Mouse (Mus musculus) forebrain, embryonic 10.5 days (tissue): ENCODE results near the gene Eppin. TPM values are rescaled to one million over a fixed set of nuclear protein-coding genes. Genes with fewer than 3 reads are reported as not detected.
A peak's percentile ranks its signal among the peaks of the same experiment; 100 is the strongest.

Source experiments
- DNase-seq: peaks from one replicate; pipeline ENCODE4 v3.0.0-alpha.2; 2017; ENCODE audit warnings: low spot score; ENCODE audit errors: extremely low spot score
- H3K27ac ChIP-seq: fragments of 300-500 bp; sonication (generic); 2 replicates; pipeline ENCODE4 v1.5.1; 2016; ENCODE audit warnings: mild to moderate bottlenecking
- H3K27me3 ChIP-seq: fragments of 300-500 bp; sonication (generic); 2 replicates; pipeline ENCODE4 v1.6.1; 2016; ENCODE audit warnings: mild to moderate bottlenecking; ENCODE audit not compliant: poor library complexity, severe bottlenecking
- H3K36me3 ChIP-seq: fragments of 300-500 bp; sonication (generic); replicated peaks from 2 replicates; pipeline ENCODE4 v1.6.1; 2016; ENCODE audit warnings: mild to moderate bottlenecking, moderate library complexity
- H3K4me1 ChIP-seq: fragments of 300-500 bp; sonication (generic); 2 replicates; pipeline ENCODE4 v1.6.1; 2016
- H3K4me3 ChIP-seq: fragments of 300-500 bp; sonication (generic); 2 replicates; pipeline ENCODE4 v1.5.1; 2016; ENCODE audit warnings: mild to moderate bottlenecking, moderate library complexity
- H3K9me3 ChIP-seq: fragments of 300-500 bp; sonication (generic); 2 replicates; pipeline ENCODE4 v1.6.1; 2016; ENCODE audit warnings: mild to moderate bottlenecking, moderate library complexity
- WGBS: fragments of 180-500 bp; shearing (Covaris S2); methylation state at CpG from one replicate; pipeline ENCODE4 v1.1.7; 2016; 5-methylcytosine and 5-hydroxymethylcytosine counted together
- polyA plus RNA-seq: library from polyadenylated mRNA; unstranded; fragments of >200 nt; fragmentation: Nextera tagmentation; extraction: Ambion mirVana; gene quantifications from 2 replicates; pipeline ENCODE4 v1.2.1, GENCODE M21; 2016

The Eppin gene
- polyA plus RNA-seq, 1 experiment from 2014 or later: not detected

GRCm38 (mm10) chr2:164550895-164551269, 42.5 kb downstream of the Eppin start:
- peak overlapping the region; percentile 11; the same call in 1 of the 2 replicates for H3K27ac ChIP-seq

GRCm38 (mm10) chr2:164549963-164550894, 43.2 kb downstream of the Eppin start:
- Histone ChIP-seq H3K36me3 (no peaks in the 10 kb centered on the region), H3K4me1 (peaks cover 16% of the 10 kb centered on the region), H3K4me3 (no peak overlapping the region; the same call in 1 of the 2 replicates), H3K27me3 (no peaks in the 10 kb centered on the region), H3K27ac (peak overlapping the region; percentile 11), H3K9me3 (no peaks in the 10 kb centered on the region)
- WGBS: 18% methylated on average over 10 of the region's 10 CpGs
- no peak for DNase-seq

More at GRCm38 (mm10) chr2:164550895-164551269, 42.5 kb downstream of the Eppin start:
- Histone ChIP-seq H3K4me3 (no peak overlapping the region), H3K27me3 (no peaks in the 10 kb centered on the region), H3K9me3 (no peaks in the 10 kb centered on the region), H3K36me3 (no peaks in the 10 kb centered on the region), H3K4me1 (peaks cover 16% of the 10 kb centered on the region)
- WGBS: 75% methylated on average over 2 of the region's 2 CpGs
- no peak for DNase-seq

GRCm38 (mm10) chr2:164549338-164549737, 44.1 kb downstream of the Eppin start:
- no peaks in the 10 kb centered on the region for H3K36me3 ChIP-seq
- H3K27ac ChIP-seq: no peak overlapping the region
- 58% methylated on average over 4 of the region's 4 CpGs for WGBS
- no peak for DNase-seq
- H3K4me3 ChIP-seq: no peak overlapping the region
- no peaks in the 10 kb centered on the region for H3K27me3 ChIP-seq
- peaks cover 20% of the 10 kb centered on the region for H3K4me1 ChIP-seq
- no peaks in the 10 kb centered on the region for H3K9me3 ChIP-seq

GRCm38 (mm10) chr2:164544454-164545097, 48.8 kb downstream of the Eppin start:
- Histone ChIP-seq H3K27me3 (no peaks in the 10 kb centered on the region), H3K36me3 (no peaks in the 10 kb centered on the region), H3K4me1 (peaks cover 15% of the 10 kb centered on the region), H3K4me3 (no peak overlapping the region), H3K9me3 (no peaks in the 10 kb centered on the region; the same call in 1 of the 2 replicates), H3K27ac (no peak overlapping the region)
- WGBS: 58% methylated on average over 5 of the region's 5 CpGs
- no peak for DNase-seq

- Histone ChIP-seq H3K36me3 (no peaks in the 10 kb centered on the region), H3K4me3 (no peak overlapping the region), H3K27ac (no peak overlapping the region), H3K9me3 (no peaks in the 10 kb centered on the region; the same call in 1 of the 2 replicates), H3K27me3 (no peaks in the 10 kb centered on the region), H3K4me1 (peaks cover 12% of the 10 kb centered on the region; the same call in 1 of the 2 replicates)
- DNase-seq: no peak
- 71% methylated on average over 2 of the region's 2 CpGs for WGBS
Observed at GRCm38 (mm10) chr2:164543745-164544144, 49.6 kb downstream of the Eppin start.

- Histone ChIP-seq H3K27me3 (no peaks in the 10 kb centered on the region), H3K4me1 (peaks cover 12% of the 10 kb centered on the region; the same call in 1 of the 2 replicates), H3K36me3 (no peaks in the 10 kb centered on the region), H3K27ac (no peak overlapping the region), H3K9me3 (no peaks in the 10 kb centered on the region; the same call in 1 of the 2 replicates), H3K4me3 (no peak overlapping the region)
- no peak for DNase-seq
- 91% methylated on average over 7 of the region's 7 CpGs for WGBS
Observed at GRCm38 (mm10) chr2:164542598-164542997, 50.8 kb downstream of the Eppin start.

GRCm38 (mm10) chr2:164542132-164542531, 51.3 kb downstream of the Eppin start:
- DNase-seq: no peak
- WGBS: 73% methylated on average over 5 of the region's 5 CpGs
- no peak overlapping the region for H3K27ac ChIP-seq

GRCm38 (mm10) chr2:164540652-164541427, 52.6 kb downstream of the Eppin start:
- Histone ChIP-seq H3K4me1 (peaks cover 12% of the 10 kb centered on the region; the same call in 1 of the 2 replicates), H3K27ac (no peak overlapping the region), H3K36me3 (no peaks in the 10 kb centered on the region), H3K27me3 (no peaks in the 10 kb centered on the region), H3K9me3 (no peaks in the 10 kb centered on the region; the same call in 1 of the 2 replicates), H3K4me3 (no peak overlapping the region)
- WGBS: 41% methylated on average over 8 of the region's 8 CpGs
- no peak for DNase-seq

More at GRCm38 (mm10) chr2:164542132-164542531, 51.3 kb downstream of the Eppin start:
- Histone ChIP-seq H3K36me3 (no peaks in the 10 kb centered on the region), H3K4me3 (no peak overlapping the region), H3K27me3 (no peaks in the 10 kb centered on the region), H3K4me1 (peaks cover 12% of the 10 kb centered on the region; the same call in 1 of the 2 replicates), H3K9me3 (no peaks in the 10 kb centered on the region; the same call in 1 of the 2 replicates)

Other genes with a start within 250 kb of the Eppin start
- 0.22 and 0.36 TPM in 2 replicates for gene Slpi, start 204.5 kb downstream of the Eppin start, polyA plus RNA-seq
- gene Rbpjl, start 190.5 kb downstream of the Eppin start, polyA plus RNA-seq: not detected in 2 replicates
- gene Matn4, start 188.4 kb downstream of the Eppin start, polyA plus RNA-seq: not detected in 2 replicates
- gene Sdc4, start 149.7 kb downstream of the Eppin start, polyA plus RNA-seq: 19.6 and 22.7 TPM in 2 replicates
- gene Sys1, start 136.6 kb downstream of the Eppin start, polyA plus RNA-seq: 57.9 and 59.5 TPM in 2 replicates
- gene Gm20458, start 132.6 kb downstream of the Eppin start, polyA plus RNA-seq: 2.0 and 3.0 TPM in 2 replicates
- gene Trp53tg5, start 119.9 kb downstream of the Eppin start, polyA plus RNA-seq: not detected in 2 replicates
- gene Dbndd2, start 107.5 kb downstream of the Eppin start, polyA plus RNA-seq: 3.1 and 4.8 TPM in 2 replicates
- 38.5 and 42.0 TPM in 2 replicates for gene Pigt, start 96.1 kb downstream of the Eppin start, polyA plus RNA-seq
- 57.8 and 71.3 TPM in 2 replicates for gene Wfdc2, start 31.2 kb downstream of the Eppin start, polyA plus RNA-seq
- gene Spint3, start 20.1 kb downstream of the Eppin start, polyA plus RNA-seq: not detected in 2 replicates
- not detected in 2 replicates for gene Wfdc6a, start 8.1 kb downstream of the Eppin start, polyA plus RNA-seq
- not detected in 2 replicates for gene Wfdc6b, start 19.9 kb upstream of the Eppin start, polyA plus RNA-seq
- not detected in 2 replicates for gene Wfdc8, start 20.0 kb upstream of the Eppin start, polyA plus RNA-seq
- not detected in 2 replicates for gene Wfdc16, start 45.2 kb upstream of the Eppin start, polyA plus RNA-seq
- not detected in 2 replicates for gene Wfdc10, start 62.5 kb upstream of the Eppin start, polyA plus RNA-seq
- not detected in 2 replicates for gene Wfdc9, start 63.0 kb upstream of the Eppin start, polyA plus RNA-seq
- not detected in 2 replicates for gene Wfdc11, start 80.5 kb upstream of the Eppin start, polyA plus RNA-seq
- not detected in 2 replicates for gene Wfdc13, start 91.5 kb upstream of the Eppin start, polyA plus RNA-seq
- not detected in 2 replicates for gene Spint4, start 104.9 kb upstream of the Eppin start, polyA plus RNA-seq
- gene Spint5, start 121.7 kb upstream of the Eppin start, polyA plus RNA-seq: not detected in 2 replicates
- 0.61 and 1.0 TPM in 2 replicates for gene Wfdc3, start 152.3 kb upstream of the Eppin start, polyA plus RNA-seq
- 80.6 and 81.1 TPM in 2 replicates for gene Dnttip1, start 152.4 kb upstream of the Eppin start, polyA plus RNA-seq
- gene Ube2c, start 176.3 kb upstream of the Eppin start, polyA plus RNA-seq: 638 and 648 TPM in 2 replicates
- not detected in 2 replicates for gene Tnnc2, start 186.4 kb upstream of the Eppin start, polyA plus RNA-seq
- 10.4 and 11.0 TPM in 2 replicates for gene Snx21, start 192.2 kb upstream of the Eppin start, polyA plus RNA-seq
- 15.3 and 16.3 TPM in 2 replicates for gene Acot8, start 211.3 kb upstream of the Eppin start, polyA plus RNA-seq
- 8.6 and 9.2 TPM in 2 replicates for gene Zswim3, start 211.5 kb upstream of the Eppin start, polyA plus RNA-seq
- gene Zswim1, start 229.1 kb upstream of the Eppin start, polyA plus RNA-seq: 25.5 and 25.9 TPM in 2 replicates
- gene Spata25, start 234.9 kb upstream of the Eppin start, polyA plus RNA-seq: 0.19 TPM in 1 of 2 replicates, not detected in the other
- gene Ctsa, start 239.3 kb upstream of the Eppin start, polyA plus RNA-seq: 77.8 and 80.4 TPM in 2 replicates
- gene Neurl2, start 239.9 kb upstream of the Eppin start, polyA plus RNA-seq: 3.9 and 4.5 TPM in 2 replicates